Mouse (Mus musculus): ENCODE measurements around the gene Gga2.

GRCm38 (mm10) chr7:122012370-122012769, 8.7 kb downstream of the Gga2 start:
- no peak for TF ChIP-seq CTCF (IDR thresholded peaks at IDR 0.05; ENCODE audit: low read depth, low read length)
- TF ChIP-seq EP300 (IDR thresholded peaks at IDR 0.05; ENCODE audit: insufficient read depth, low read depth, low read length): no peak

Measured in ES-Bruce4 (cell line).